Mouse (Mus musculus) T-helper 1 cell (primary cell): ENCODE measurements at regions not wholly inside any gene's neighbourhood (a gene's known extent, or its start where the extent isn't known, plus 50 kb on each side); places are given as distances from the start of the nearest gene placed in this dataset.

ENCODE experiments used
- in situ Hi-C: fragments of 300-600 bp; cut with MboI, MseI; formaldehyde crosslinking; loops from one replicate; pipeline ENCODE4 v1.15.1; 2025; ENCODE audit warnings: high pct_unique_total_duplicates

DNA sequence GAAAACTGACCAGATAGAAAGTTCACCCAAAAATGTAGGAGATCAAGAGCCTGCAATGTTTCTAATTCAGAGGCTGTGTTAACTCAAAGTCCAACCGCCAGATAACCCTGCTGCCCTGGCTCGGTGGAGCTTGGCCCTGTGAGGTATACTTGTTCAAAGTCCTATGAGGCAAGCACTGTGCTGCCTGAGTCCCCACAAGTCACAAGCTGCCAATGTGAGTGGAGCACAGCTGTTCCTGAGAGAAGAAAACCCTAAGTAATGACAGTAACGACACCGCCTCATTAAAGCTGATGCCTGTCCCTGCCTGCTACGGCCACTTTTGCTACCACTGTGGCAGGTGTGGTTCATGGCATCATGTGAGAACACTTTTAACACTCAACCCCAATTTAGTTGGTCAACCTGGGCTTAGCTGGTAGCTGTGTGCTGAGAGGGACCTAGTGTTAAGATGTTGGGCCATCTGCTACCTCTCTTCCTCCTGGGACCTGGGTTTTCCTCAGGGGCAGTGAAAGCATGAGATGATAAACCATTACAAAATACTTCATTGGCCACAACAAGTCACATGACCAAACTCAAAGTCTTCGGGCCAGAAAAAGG lies 178.2 kb upstream of the Afdn start:
- in situ Hi-C loops: loop anchor here (25.0 kb wide), 1 partner anchor 405 kb away; no protein-coding TSS in a partner anchor

- in situ Hi-C loops: loop anchor here (25.0 kb wide), 1 partner anchor 404 kb away; no protein-coding TSS in a partner anchor
These were observed 176.7 kb upstream of the Afdn start for GRCm38 (mm10) chr17:13583475-13584233.

DNA sequence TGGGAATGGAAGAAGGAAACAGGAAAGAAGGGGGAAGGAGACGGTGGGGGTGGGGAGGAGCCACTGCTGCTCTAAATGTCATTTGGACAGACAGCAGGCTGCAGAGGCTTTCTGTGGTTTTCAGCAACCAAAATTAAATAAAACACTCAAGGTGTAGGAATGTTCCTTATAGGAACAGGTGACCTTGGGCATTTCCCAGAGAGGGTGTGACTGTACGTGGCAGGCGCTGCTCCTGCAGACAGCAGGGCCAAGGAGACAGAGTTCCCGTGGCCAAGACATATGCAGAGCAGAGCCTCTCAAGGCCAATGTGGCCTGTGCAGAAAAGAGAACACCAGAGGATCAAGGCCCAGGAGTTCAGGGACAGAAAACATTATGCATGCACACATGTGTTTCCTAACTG lies 175.9 kb upstream of the Afdn start:
- in situ Hi-C loops: loop anchor here (25.0 kb wide), 1 partner anchor 403 kb away; no protein-coding TSS in a partner anchor

- in situ Hi-C loops: loop anchor here (5.0 to 25.0 kb wide), 3 partner anchors 62 to 397 kb away; no protein-coding TSS in a partner anchor
These were observed 170.0 kb upstream of the Afdn start for GRCm38 (mm10) chr17:13590240-13590837.
